Mouse (Mus musculus) hindbrain, postnatal 0 days (tissue): ENCODE data around the gene Eif2b1. TPM values are rescaled to one million over a fixed set of nuclear protein-coding genes. Genes with fewer than 3 reads are reported as not detected.
"Not testable (repeated sequence)": the region's sequence is repeated elsewhere in the genome, so short reads cannot be mapped to it uniquely, and the experiment has no call there.

Experiments used
- ATAC-seq: fragments of 200-750 bp; cut with Nextera tagmentation; 2 replicates; pipeline ENCODE4 v1.8.0; 2017; ENCODE audit warnings: mild to moderate bottlenecking, moderate TSS enrichment, moderate library complexity
- DNase-seq: peaks from one replicate; pipeline ENCODE4 v3.0.0-alpha.2; 2015; ENCODE audit warnings: low spot score
- H3K27ac ChIP-seq: fragments of 300-500 bp; sonication (generic); 2 replicates; pipeline ENCODE4 v1.5.1; 2014; ENCODE audit warnings: mild to moderate bottlenecking
- H3K27me3 ChIP-seq: fragments of 300-500 bp; sonication (generic); 2 replicates; pipeline ENCODE4 v1.6.1; 2014; ENCODE audit warnings: low read length, mixed read lengths; ENCODE audit not compliant: insufficient read depth
- H3K36me3 ChIP-seq: fragments of 300-500 bp; sonication (generic); 2 replicates; pipeline ENCODE4 v1.6.1; 2014; ENCODE audit warnings: low read length, mixed read lengths; ENCODE audit not compliant: insufficient read depth
- H3K4me1 ChIP-seq: fragments of 300-500 bp; sonication (generic); 2 replicates; pipeline ENCODE4 v1.6.1; 2014; ENCODE audit warnings: antibody characterized with exemption, low read length, mixed read lengths; ENCODE audit not compliant: insufficient read depth
- H3K4me2 ChIP-seq: fragments of 300-500 bp; sonication (generic); 2 replicates; pipeline ENCODE4 v1.6.1; 2014; ENCODE audit warnings: low read depth, mild to moderate bottlenecking, low read length, moderate library complexity, mixed read lengths
- H3K4me3 ChIP-seq: fragments of 300-500 bp; sonication (generic); 2 replicates; pipeline ENCODE4 v1.5.1; 2014; ENCODE audit warnings: low read length
- H3K9ac ChIP-seq: fragments of 300-500 bp; sonication (generic); replicated peaks from 2 replicates; pipeline ENCODE4 v1.6.1; 2014; ENCODE audit warnings: mild to moderate bottlenecking, low read length, moderate library complexity, mixed read lengths
- H3K9me3 ChIP-seq: fragments of 300-500 bp; sonication (generic); 2 replicates; pipeline ENCODE4 v1.6.1; 2016; ENCODE audit warnings: low read length, mixed read lengths
- CTCF ChIP-seq: IDR thresholded peaks from 2 replicates; pipeline ENCODE4 v1.5.1; 2016; ENCODE audit warnings: antibody characterized with exemption, control low read depth, low read depth
- WGBS: fragments of 180-500 bp; shearing (Covaris S2); extraction: QIAGEN DNeasy Blood & Tissue Kit; methylation state at CpG from one replicate; pipeline ENCODE4 v1.1.7; 2014; 5-methylcytosine and 5-hydroxymethylcytosine counted together
- polyA plus RNA-seq: library from polyadenylated mRNA; unstranded; fragments of >200 nt; fragmentation: Nextera tagmentation; extraction: Ambion mirVana; gene quantifications from 2 replicates; pipeline ENCODE4 v1.2.1, GENCODE M21; 2015
- total RNA-seq: library from RNA; depleted of rRNA; stranded (reverse); fragments of >200 nt; gene quantifications from 2 replicates; pipeline ENCODE4 v1.2.3, GENCODE M21; 2014

Eif2b1 gene
- total and polyA plus RNA-seq, 2 experiments from 2014 or later: 31.7 to 56.8 TPM

GRCm38 (mm10) chr5:124605041-124605622 lies 26.2 kb upstream of the Eif2b1 start:
- H3K9ac ChIP-seq: no peak overlapping the region
- TF ChIP-seq CTCF: no peak
- H3K27me3 ChIP-seq: no peaks in the 10 kb centered on the region
- no peak overlapping the region for H3K27ac ChIP-seq
- 87% methylated on average over 17 of the region's 17 CpGs for WGBS
- no peak overlapping the region for H3K4me2 ChIP-seq
- H3K4me1 ChIP-seq: no peaks in the 10 kb centered on the region
- H3K9me3 ChIP-seq: no peaks in the 10 kb centered on the region
- DNase-seq (no peak), ATAC-seq (no peak)
- no peaks in the 10 kb centered on the region for H3K36me3 ChIP-seq
- H3K4me3 ChIP-seq: no peak overlapping the region

- Histone ChIP-seq H3K27ac (no peak overlapping the region), H3K9me3 (no peaks in the 10 kb centered on the region), H3K36me3 (no peaks in the 10 kb centered on the region), H3K4me2 (no peak overlapping the region), H3K27me3 (no peaks in the 10 kb centered on the region), H3K9ac (no peak overlapping the region), H3K4me3 (no peak overlapping the region), H3K4me1 (no peaks in the 10 kb centered on the region)
- TF ChIP-seq CTCF: no peak
- WGBS: 85% methylated on average over 4 of the region's 4 CpGs
- ATAC-seq (no peak), DNase-seq (no peak)
These were observed 25.4 kb upstream of the Eif2b1 start for GRCm38 (mm10) chr5:124604296-124604695.

DNA sequence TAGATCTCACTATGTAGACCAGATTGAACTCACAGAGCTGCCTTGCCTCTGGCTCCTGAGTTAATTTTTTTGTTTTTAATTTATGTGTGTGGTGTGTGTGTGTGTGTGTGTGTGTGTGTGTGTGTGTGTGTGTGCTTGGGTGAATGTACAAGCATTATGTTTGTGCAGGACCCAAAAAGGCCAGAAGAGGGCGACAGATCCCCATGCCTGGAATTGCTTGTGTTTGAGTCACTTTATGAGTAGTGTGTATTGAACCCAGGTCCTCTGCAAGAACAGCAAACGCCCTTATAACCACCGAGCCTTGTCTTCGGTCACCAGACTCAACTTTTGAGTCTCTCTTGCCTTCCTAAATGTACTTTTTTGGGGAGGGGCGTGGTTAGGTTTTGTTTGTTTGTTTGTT lies 23.4 kb upstream of the Eif2b1 start:
- ATAC-seq: no peak
- Histone ChIP-seq H3K4me3 (no peak overlapping the region), H3K9me3 (no peaks in the 10 kb centered on the region), H3K4me2 (no peak overlapping the region), H3K27me3 (no peaks in the 10 kb centered on the region), H3K4me1 (peaks cover 6% of the 10 kb centered on the region; the same call in 1 of the 2 replicates), H3K9ac (no peak overlapping the region), H3K36me3 (no peaks in the 10 kb centered on the region), H3K27ac (no peak overlapping the region)
- 80% methylated on average over 5 of the region's 5 CpGs for WGBS
- peak; percentile 82 for TF ChIP-seq CTCF
- peak; percentile 73 for DNase-seq

GRCm38 (mm10) chr5:124599726-124600125 lies 20.8 kb upstream of the Eif2b1 start:
- not testable (repeated sequence) for H3K4me3 ChIP-seq, ATAC-seq, H3K4me1 ChIP-seq, H3K27me3 ChIP-seq, H3K9me3 ChIP-seq, DNase-seq, H3K9ac ChIP-seq, H3K27ac ChIP-seq
- H3K4me2 ChIP-seq: peak overlapping the region; percentile 95; the same call in 1 of the 2 replicates
- H3K36me3 ChIP-seq: peaks cover 12% of the 10 kb centered on the region; the same call in 1 of the 2 replicates
- WGBS: 51% methylated on average over 8 of the region's 8 CpGs

DNA sequence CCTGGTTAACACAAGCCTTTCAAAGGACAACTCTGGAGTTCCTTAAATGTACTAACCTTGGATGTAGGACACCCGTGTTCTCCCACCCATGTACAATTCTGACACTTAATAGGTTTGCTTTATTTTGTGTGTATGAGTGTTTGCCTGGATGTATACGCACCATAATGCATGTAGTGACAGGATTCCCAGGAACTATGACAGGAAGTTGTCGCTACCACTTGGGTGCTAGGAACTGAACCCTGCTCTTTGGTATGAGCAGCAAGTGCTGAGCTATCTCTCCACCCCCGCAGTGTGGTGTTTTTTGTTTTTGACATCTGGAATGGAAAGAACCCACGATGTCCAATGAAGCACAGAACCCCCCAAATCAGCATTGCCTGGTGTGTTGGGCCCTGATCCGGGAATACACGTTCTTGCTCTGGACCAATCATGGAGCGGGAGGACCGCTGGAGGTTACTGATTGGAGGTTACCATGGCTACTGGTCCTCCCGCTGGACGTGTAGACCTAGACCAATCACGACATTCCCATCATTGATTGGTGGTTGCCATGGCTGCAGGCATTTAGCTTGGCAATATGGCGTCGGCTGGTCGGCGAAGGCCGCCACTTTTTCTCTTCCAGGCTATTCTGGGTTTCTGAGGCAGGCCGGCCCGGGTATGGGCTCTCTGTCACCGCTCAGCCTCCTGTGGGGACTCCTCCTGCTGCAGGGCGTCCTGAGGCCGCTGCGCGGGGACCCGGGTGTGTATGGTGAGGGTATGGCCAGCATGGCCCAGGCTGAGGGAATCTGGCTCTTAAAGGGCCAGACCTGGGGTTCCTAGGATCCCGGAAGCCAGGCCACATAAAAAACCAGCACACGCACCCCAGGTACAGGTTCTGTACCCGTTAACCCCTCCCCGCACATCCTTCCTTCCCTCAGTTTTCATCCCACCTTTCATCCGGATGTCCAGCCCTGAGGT lies 19.6 kb upstream of the Eif2b1 start:
- no peak for TF ChIP-seq CTCF
- Histone ChIP-seq H3K4me3 (peak overlapping the region; percentile 93), H3K36me3 (peaks cover 18% of the 10 kb centered on the region; the same call in 1 of the 2 replicates), H3K27me3 (no peaks in the 10 kb centered on the region), H3K9ac (peak overlapping the region; percentile 61), H3K4me2 (peak overlapping the region; percentile 95), H3K9me3 (no peaks in the 10 kb centered on the region), H3K4me1 (peaks cover 6% of the 10 kb centered on the region; the same call in 1 of the 2 replicates), H3K27ac (peak overlapping the region; percentile 64; the same call in 1 of the 2 replicates)
- ATAC-seq: peak; percentile 100
- peak; percentile 99 for DNase-seq
- WGBS: 7% methylated on average over 30 of the region's 30 CpGs

GRCm38 (mm10) chr5:124592768-124593167 lies 13.8 kb upstream of the Eif2b1 start:
- peaks cover 32% of the 10 kb centered on the region; the same call in 1 of the 2 replicates for H3K36me3 ChIP-seq
- no peak overlapping the region for H3K9ac ChIP-seq
- 96% methylated on average over 3 of the region's 3 CpGs for WGBS

More at GRCm38 (mm10) chr5:124592768-124593167, 13.8 kb upstream of the Eif2b1 start:
- no peak for DNase-seq
- H3K27me3 ChIP-seq: no peaks in the 10 kb centered on the region
- no peak for TF ChIP-seq CTCF
- H3K27ac ChIP-seq: no peak overlapping the region
- no peak for ATAC-seq
- no peaks in the 10 kb centered on the region for H3K4me1 ChIP-seq
- H3K9me3 ChIP-seq: no peaks in the 10 kb centered on the region
- H3K4me2 ChIP-seq: no peak overlapping the region
- no peak overlapping the region for H3K4me3 ChIP-seq
